Mouse (Mus musculus): ENCODE data around the gene Opa3. TPM values are rescaled to one million over a fixed set of nuclear protein-coding genes. Genes with fewer than 3 reads are reported as not detected.

The Opa3 gene
- polyA plus RNA-seq, 1 experiment from 2014 or later: 39.5 TPM

- no peaks in the 10 kb centered on the region for H3K36me3 ChIP-seq (replicated peaks; ENCODE audit: control insufficient read depth, insufficient read depth, low read depth, low read length)
- no peak overlapping the region for H3K9ac ChIP-seq (replicated peaks; ENCODE audit: low read length)
- H3K9me3 ChIP-seq (replicated peaks; ENCODE audit: control insufficient read depth, low read length): no peaks in the 10 kb centered on the region
- no peaks in the 10 kb centered on the region for H3K4me1 ChIP-seq (ENCODE audit: control insufficient read depth, insufficient read depth, low read length)
- no peak for ATAC-seq (replicated peaks; ENCODE audit: insufficient number of reproducible peaks, low FRiP score, low TSS enrichment, low read depth)
- no peaks in the 10 kb centered on the region for H3K27me3 ChIP-seq (ENCODE audit: control insufficient read depth, insufficient read depth, low read length)
- H3K4me3 ChIP-seq (ENCODE audit: low read depth, low read length): no peak overlapping the region
- no peak overlapping the region for H3K4me2 ChIP-seq (ENCODE audit: low read depth, low read length)
- DNase-seq (ENCODE audit: low spot score): no peak
- 93% methylated on average over 5 of the region's 5 CpGs for WGBS
- H3K27ac ChIP-seq (replicated peaks; ENCODE audit: low read depth, low read length): no peak overlapping the region
These were observed 2.8 kb downstream of the Opa3 start for GRCm38 (mm10) chr7:19230899-19231298.

- H3K4me3 ChIP-seq (ENCODE audit: low read depth, low read length): no peak overlapping the region
- 85% methylated on average over 3 of the region's 3 CpGs for WGBS
- H3K4me1 ChIP-seq (ENCODE audit: control insufficient read depth, insufficient read depth, low read length): no peaks in the 10 kb centered on the region
These were observed 3.7 kb downstream of the Opa3 start for GRCm38 (mm10) chr7:19231849-19232248.

GRCm38 (mm10) chr7:19234652-19235051, 6.5 kb downstream of the Opa3 start:
- H3K4me1 ChIP-seq (ENCODE audit: control insufficient read depth, insufficient read depth, low read length): no peaks in the 10 kb centered on the region
- 77% methylated on average over 5 of the region's 5 CpGs for WGBS
- no peaks in the 10 kb centered on the region for H3K9me3 ChIP-seq (replicated peaks; ENCODE audit: control insufficient read depth, low read length)
- no peaks in the 10 kb centered on the region for H3K36me3 ChIP-seq (replicated peaks; ENCODE audit: control insufficient read depth, insufficient read depth, low read depth, low read length)
- no peak overlapping the region for H3K4me3 ChIP-seq (ENCODE audit: low read depth, low read length)
- no peaks in the 10 kb centered on the region for H3K27me3 ChIP-seq (ENCODE audit: control insufficient read depth, insufficient read depth, low read length)
- H3K4me2 ChIP-seq (ENCODE audit: low read depth, low read length): no peak overlapping the region
- ATAC-seq (replicated peaks; ENCODE audit: insufficient number of reproducible peaks, low FRiP score, low TSS enrichment, low read depth): no peak
- H3K27ac ChIP-seq (replicated peaks; ENCODE audit: low read depth, low read length): no peak overlapping the region
- no peak for DNase-seq (ENCODE audit: low spot score)
- H3K9ac ChIP-seq (replicated peaks; ENCODE audit: low read length): no peak overlapping the region

More at GRCm38 (mm10) chr7:19231849-19232248, 3.7 kb downstream of the Opa3 start:
- ATAC-seq (replicated peaks; ENCODE audit: insufficient number of reproducible peaks, low FRiP score, low TSS enrichment, low read depth) (no peak), DNase-seq (ENCODE audit: low spot score) (no peak)
- Histone ChIP-seq H3K9ac (replicated peaks; ENCODE audit: low read length) (no peak overlapping the region), H3K27ac (replicated peaks; ENCODE audit: low read depth, low read length) (no peak overlapping the region), H3K9me3 (replicated peaks; ENCODE audit: control insufficient read depth, low read length) (no peaks in the 10 kb centered on the region), H3K27me3 (ENCODE audit: control insufficient read depth, insufficient read depth, low read length) (no peaks in the 10 kb centered on the region), H3K4me2 (ENCODE audit: low read depth, low read length) (no peak overlapping the region), H3K36me3 (replicated peaks; ENCODE audit: control insufficient read depth, insufficient read depth, low read depth, low read length) (no peaks in the 10 kb centered on the region)

- WGBS: 92% methylated on average over 2 of the region's 2 CpGs
- Histone ChIP-seq H3K36me3 (replicated peaks; ENCODE audit: control insufficient read depth, insufficient read depth, low read depth, low read length) (no peaks in the 10 kb centered on the region), H3K4me1 (ENCODE audit: control insufficient read depth, insufficient read depth, low read length) (no peaks in the 10 kb centered on the region), H3K9ac (replicated peaks; ENCODE audit: low read length) (no peak overlapping the region; the same call in 1 of the 2 replicates), H3K4me2 (ENCODE audit: low read depth, low read length) (no peak overlapping the region), H3K27ac (replicated peaks; ENCODE audit: low read depth, low read length) (no peak overlapping the region), H3K9me3 (replicated peaks; ENCODE audit: control insufficient read depth, low read length) (no peaks in the 10 kb centered on the region), H3K27me3 (ENCODE audit: control insufficient read depth, insufficient read depth, low read length) (no peaks in the 10 kb centered on the region), H3K4me3 (ENCODE audit: low read depth, low read length) (no peak overlapping the region)
- DNase-seq (ENCODE audit: low spot score) (no peak), ATAC-seq (replicated peaks; ENCODE audit: insufficient number of reproducible peaks, low FRiP score, low TSS enrichment, low read depth) (no peak)
These were observed 7.0 kb downstream of the Opa3 start for GRCm38 (mm10) chr7:19235092-19235671.

GRCm38 (mm10) chr7:19236411-19236810, 8.3 kb downstream of the Opa3 start:
- H3K4me3 ChIP-seq (ENCODE audit: low read depth, low read length): no peak overlapping the region

GRCm38 (mm10) chr7:19238344-19238743, 10.2 kb downstream of the Opa3 start:
- Histone ChIP-seq H3K9ac (replicated peaks; ENCODE audit: low read length) (no peak overlapping the region), H3K4me1 (ENCODE audit: control insufficient read depth, insufficient read depth, low read length) (no peaks in the 10 kb centered on the region), H3K27ac (replicated peaks; ENCODE audit: low read depth, low read length) (no peak overlapping the region), H3K4me3 (ENCODE audit: low read depth, low read length) (no peak overlapping the region), H3K9me3 (replicated peaks; ENCODE audit: control insufficient read depth, low read length) (no peaks in the 10 kb centered on the region), H3K27me3 (ENCODE audit: control insufficient read depth, insufficient read depth, low read length) (no peaks in the 10 kb centered on the region), H3K4me2 (ENCODE audit: low read depth, low read length) (no peak overlapping the region), H3K36me3 (replicated peaks; ENCODE audit: control insufficient read depth, insufficient read depth, low read depth, low read length) (no peaks in the 10 kb centered on the region)
- ATAC-seq (replicated peaks; ENCODE audit: insufficient number of reproducible peaks, low FRiP score, low TSS enrichment, low read depth): no peak
- 96% methylated on average over 4 of the region's 4 CpGs for WGBS
- DNase-seq (ENCODE audit: low spot score): no peak

More at GRCm38 (mm10) chr7:19236411-19236810, 8.3 kb downstream of the Opa3 start:
- WGBS: 81% methylated on average over 2 of the region's 2 CpGs
- DNase-seq (ENCODE audit: low spot score) (no peak), ATAC-seq (replicated peaks; ENCODE audit: insufficient number of reproducible peaks, low FRiP score, low TSS enrichment, low read depth) (no peak)
- no peak overlapping the region for H3K9ac ChIP-seq (replicated peaks; ENCODE audit: low read length)
- no peaks in the 10 kb centered on the region for H3K4me1 ChIP-seq (ENCODE audit: control insufficient read depth, insufficient read depth, low read length)
- H3K36me3 ChIP-seq (replicated peaks; ENCODE audit: control insufficient read depth, insufficient read depth, low read depth, low read length): no peaks in the 10 kb centered on the region
- no peak overlapping the region for H3K27ac ChIP-seq (replicated peaks; ENCODE audit: low read depth, low read length)
- no peak overlapping the region for H3K4me2 ChIP-seq (ENCODE audit: low read depth, low read length)
- H3K27me3 ChIP-seq (ENCODE audit: control insufficient read depth, insufficient read depth, low read length): no peaks in the 10 kb centered on the region
- H3K9me3 ChIP-seq (replicated peaks; ENCODE audit: control insufficient read depth, low read length): no peaks in the 10 kb centered on the region

- Histone ChIP-seq H3K36me3 (replicated peaks; ENCODE audit: control insufficient read depth, insufficient read depth, low read depth, low read length) (no peaks in the 10 kb centered on the region), H3K9me3 (replicated peaks; ENCODE audit: control insufficient read depth, low read length) (no peaks in the 10 kb centered on the region), H3K4me1 (ENCODE audit: control insufficient read depth, insufficient read depth, low read length) (no peaks in the 10 kb centered on the region), H3K27ac (replicated peaks; ENCODE audit: low read depth, low read length) (no peak overlapping the region), H3K4me2 (ENCODE audit: low read depth, low read length) (no peak overlapping the region), H3K27me3 (ENCODE audit: control insufficient read depth, insufficient read depth, low read length) (no peaks in the 10 kb centered on the region), H3K9ac (replicated peaks; ENCODE audit: low read length) (no peak overlapping the region), H3K4me3 (ENCODE audit: low read depth, low read length) (no peak overlapping the region)
- 0% methylated on average over 1 of the region's 1 CpGs for WGBS
- peak; percentile 81 for ATAC-seq (replicated peaks; ENCODE audit: insufficient number of reproducible peaks, low FRiP score, low TSS enrichment, low read depth)
- peak; percentile 88 for DNase-seq (ENCODE audit: low spot score)
These were observed 11.3 kb downstream of the Opa3 start for GRCm38 (mm10) chr7:19239423-19239822.

- ATAC-seq (replicated peaks; ENCODE audit: insufficient number of reproducible peaks, low FRiP score, low TSS enrichment, low read depth): no peak
These were observed 11.9 kb downstream of the Opa3 start for GRCm38 (mm10) chr7:19239986-19240385.

More at GRCm38 (mm10) chr7:19239986-19240385, 11.9 kb downstream of the Opa3 start:
- 71% methylated on average over 4 of the region's 4 CpGs for WGBS
- Histone ChIP-seq H3K27ac (replicated peaks; ENCODE audit: low read depth, low read length) (no peak overlapping the region), H3K36me3 (replicated peaks; ENCODE audit: control insufficient read depth, insufficient read depth, low read depth, low read length) (no peaks in the 10 kb centered on the region; the same call in 1 of the 2 replicates), H3K4me3 (ENCODE audit: low read depth, low read length) (no peak overlapping the region), H3K9me3 (replicated peaks; ENCODE audit: control insufficient read depth, low read length) (no peaks in the 10 kb centered on the region), H3K4me2 (ENCODE audit: low read depth, low read length) (no peak overlapping the region), H3K27me3 (ENCODE audit: control insufficient read depth, insufficient read depth, low read length) (no peaks in the 10 kb centered on the region), H3K9ac (replicated peaks; ENCODE audit: low read length) (no peak overlapping the region), H3K4me1 (ENCODE audit: control insufficient read depth, insufficient read depth, low read length) (no peaks in the 10 kb centered on the region)
- no peak for DNase-seq (ENCODE audit: low spot score)
